Mouse (Mus musculus) adrenal gland, adult (tissue): Measurements from ENCODE around the gene Syt15.
"Not testable (repeated sequence)": the region's sequence is repeated elsewhere in the genome, so short reads cannot be mapped to it uniquely, and the experiment has no call there.

Experiments used
- DNase-seq, 2 experiments: peaks; one replicate each; pipeline ENCODE4 v3.0.0; 2022 to 2023; ENCODE audit warnings: low spot score in 1 of 2; ENCODE audit not compliant: inconsistent age in 2 of 2

Syt15 gene

DNA sequence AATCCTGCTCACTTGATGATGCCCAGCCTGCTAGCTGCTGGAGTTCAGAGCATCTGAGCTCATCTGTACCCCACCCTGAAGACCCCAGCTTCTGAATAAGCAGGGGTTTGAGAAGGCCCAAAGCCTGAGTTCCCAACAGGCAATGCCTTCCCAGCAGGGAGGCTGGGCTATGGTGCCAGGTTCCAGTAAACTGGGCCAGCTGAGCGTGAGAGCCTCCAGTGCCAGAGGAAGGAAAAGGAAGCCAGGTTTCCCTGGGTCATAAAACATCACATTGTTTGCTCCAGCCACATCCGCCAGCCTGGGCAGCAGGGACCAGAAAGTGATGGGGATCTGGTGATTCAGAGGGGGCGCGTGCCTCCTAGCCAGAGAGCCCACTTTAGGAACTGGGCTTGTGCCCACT lies 7.2 kb downstream of the Syt15 start:
- no peak for DNase-seq

GRCm38 (mm10) chr14:34227981-34228380 lies 8.6 kb downstream of the Syt15 start:
- DNase-seq, result no peak

DNA sequence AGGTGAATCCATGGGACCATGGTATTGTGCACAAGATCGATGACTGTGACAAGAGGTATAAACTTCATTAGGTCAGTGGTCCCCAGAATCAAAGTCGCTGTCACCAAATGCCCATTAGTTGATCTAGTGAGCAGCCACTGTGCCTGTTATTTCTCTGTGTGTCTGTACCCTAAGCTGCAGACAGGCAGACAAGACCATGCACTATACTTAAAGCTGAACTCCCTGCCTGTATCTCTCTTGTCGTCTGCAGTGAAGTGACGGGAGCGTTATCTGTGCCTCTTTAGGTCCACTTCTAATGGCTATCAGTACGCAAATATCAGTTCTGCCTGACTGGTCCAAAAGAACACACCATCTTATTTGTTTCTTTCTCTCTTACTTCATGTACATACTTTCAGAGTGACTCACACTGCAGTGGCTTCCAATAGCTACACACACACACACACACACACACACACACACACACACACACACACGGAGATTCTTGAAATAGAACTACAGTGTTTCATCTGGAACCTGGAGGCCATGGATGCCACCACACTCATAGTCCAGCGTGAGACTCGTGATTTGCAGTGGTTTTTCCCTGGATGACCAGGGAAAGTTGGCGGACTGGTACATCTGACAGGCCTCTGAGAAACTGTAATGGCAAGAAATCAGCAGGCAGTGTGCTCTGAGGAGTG lies 9.6 kb downstream of the Syt15 start:
- DNase-seq, result peak in 1 of 2 experiments; percentile 36

- DNase-seq, result no peak
These were observed 12.9 kb downstream of the Syt15 start for GRCm38 (mm10) chr14:34232340-34232739.

DNA sequence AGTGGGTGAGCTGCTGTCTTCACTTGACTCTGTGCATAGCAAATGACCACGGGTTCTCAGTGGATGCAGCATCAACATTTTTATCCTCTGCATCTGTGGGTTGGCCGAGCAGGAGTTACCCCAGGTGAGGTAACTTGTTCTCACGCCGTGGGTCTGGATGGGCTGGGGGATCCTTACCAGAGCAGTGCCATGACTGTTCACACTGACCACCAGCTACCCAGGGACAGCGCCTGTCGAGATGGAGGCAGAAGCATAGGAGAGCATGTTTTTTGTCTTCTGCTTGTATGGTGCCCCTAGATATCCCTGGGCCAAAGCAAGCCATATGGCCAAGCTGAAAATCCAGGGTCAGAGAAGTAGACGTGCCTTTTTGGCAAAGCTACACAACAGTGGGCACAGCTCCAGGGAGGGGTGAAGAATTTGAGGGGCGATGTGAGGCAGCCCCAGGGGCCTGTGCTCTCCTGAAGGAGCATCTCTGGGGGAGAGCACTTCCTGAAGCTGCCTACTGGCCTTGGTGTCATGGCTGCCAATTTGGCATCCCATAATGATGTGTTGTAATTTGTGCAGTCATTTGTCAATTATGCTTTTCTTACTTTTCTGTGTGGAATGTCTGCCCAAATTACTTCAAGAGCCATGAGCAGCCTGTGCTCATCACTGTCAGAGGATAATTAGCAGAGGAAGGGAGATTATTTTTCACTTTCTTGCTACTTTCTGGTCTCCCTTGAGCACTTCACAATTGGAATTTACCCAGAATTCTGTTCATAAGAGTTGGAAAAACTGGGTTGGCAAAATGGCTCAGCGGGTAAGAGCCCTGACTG lies 13.7 kb downstream of the Syt15 start:
- no peak for DNase-seq

- DNase-seq, result no peak
These were observed 14.5 kb downstream of the Syt15 start for GRCm38 (mm10) chr14:34233846-34234245.

DNA sequence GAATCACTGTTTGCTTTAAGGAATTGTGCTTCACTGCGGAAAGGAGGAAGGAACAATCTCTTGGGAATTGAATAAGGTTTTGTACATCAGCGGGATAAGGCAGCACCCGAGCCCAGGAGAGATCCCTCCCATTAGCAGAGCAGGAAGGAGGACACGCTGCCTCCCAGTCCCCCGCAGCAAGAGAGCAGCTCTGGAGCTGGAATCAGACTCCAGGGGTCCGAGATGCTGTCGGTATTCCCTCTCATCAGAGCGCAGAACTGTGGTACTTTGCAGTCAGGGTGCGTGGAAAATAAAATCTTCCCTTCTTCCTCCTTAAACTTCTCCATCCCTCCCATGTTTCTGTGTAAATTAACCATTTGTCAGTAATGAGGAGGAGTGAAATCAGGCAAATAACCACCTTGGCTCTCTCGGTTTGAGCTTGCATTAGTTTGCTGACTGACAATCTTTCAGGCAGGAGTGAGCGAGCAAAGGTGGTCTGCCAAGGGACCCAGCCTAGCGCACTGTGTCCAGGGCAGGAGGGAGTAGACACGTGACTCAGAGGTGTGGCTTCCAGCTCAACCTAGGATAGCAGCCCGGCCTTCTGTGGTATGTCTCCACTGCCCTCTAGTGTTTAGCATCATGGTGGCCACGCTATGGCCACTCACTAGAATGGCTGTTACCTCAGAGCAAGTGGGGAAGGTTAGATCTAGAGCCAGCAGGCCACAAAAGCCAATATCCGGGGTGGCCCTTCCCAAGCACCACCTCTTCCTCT lies 15.4 kb downstream of the Syt15 start:
- peak; percentile 78 to 89 for DNase-seq

DNA sequence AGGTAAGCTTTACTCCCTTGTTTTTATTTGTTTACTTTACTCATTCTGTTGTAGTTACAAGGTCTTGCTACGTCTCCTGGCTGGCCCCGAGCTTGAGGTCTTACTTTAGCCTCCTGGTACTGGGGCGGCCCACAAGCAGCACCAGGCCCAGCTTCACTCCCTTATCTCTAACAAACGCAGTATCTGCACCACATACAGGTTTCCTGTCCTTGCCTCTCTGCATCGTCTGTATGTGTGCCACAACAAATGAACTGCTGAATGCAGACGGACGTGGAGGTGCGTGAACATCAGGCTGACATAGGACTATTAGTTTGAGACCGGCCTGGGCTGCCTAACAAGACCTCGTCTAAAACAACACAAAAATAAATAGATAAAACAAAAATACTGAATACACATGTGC lies 20.9 kb downstream of the Syt15 start:
- no peak for DNase-seq

- no peak for DNase-seq
These were observed 21.3 kb downstream of the Syt15 start for GRCm38 (mm10) chr14:34240676-34241075.

- peak in 1 of 2 experiments; percentile 10 for DNase-seq
These were observed 33.2 kb downstream of the Syt15 start for GRCm38 (mm10) chr14:34252470-34253145.

DNA sequence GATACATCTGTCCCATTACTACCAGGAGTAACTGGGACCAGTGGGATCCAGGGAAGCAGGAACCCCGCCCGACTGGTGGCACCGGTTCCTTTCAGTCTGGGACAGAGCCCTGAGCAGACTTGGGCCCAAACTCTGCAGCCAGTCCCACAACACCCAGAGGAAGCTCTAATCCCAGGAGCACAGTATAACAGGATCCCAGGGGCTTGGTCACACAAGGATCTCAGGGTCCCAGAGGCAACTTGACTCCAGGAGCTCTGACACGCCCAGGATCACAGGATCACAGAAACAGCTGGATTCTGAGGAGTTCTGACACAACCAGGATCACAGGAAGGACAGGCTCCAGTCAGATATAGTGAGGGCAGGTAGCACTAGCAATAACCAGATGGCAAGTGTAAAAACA lies 33.9 kb downstream of the Syt15 start:
- DNase-seq, result peak in 1 of 2 experiments; percentile 16

DNA sequence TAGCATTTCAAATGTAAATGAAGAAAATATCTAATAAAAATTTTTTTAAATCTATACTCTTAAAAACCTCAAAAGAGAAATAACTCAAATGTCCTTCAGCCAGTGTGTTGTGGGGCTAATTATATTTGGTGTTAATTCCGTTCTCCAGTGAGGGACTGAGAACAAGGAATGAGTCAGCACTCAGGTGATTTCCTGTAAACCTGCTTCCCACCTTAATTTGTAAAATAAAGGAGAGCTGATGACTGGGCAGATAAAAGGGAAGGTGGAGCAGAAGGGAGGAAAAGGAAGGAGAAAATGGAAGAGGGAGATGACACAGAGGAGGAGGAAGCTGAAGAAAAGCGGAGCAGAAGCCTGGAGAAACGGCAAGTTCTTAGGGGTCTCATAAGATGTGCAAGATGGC lies 39.1 kb downstream of the Syt15 start:
- not testable (repeated sequence) for DNase-seq

GRCm38 (mm10) chr14:34268046-34268445 lies 48.7 kb downstream of the Syt15 start:
- peak; percentile 28 to 72 for DNase-seq

DNA sequence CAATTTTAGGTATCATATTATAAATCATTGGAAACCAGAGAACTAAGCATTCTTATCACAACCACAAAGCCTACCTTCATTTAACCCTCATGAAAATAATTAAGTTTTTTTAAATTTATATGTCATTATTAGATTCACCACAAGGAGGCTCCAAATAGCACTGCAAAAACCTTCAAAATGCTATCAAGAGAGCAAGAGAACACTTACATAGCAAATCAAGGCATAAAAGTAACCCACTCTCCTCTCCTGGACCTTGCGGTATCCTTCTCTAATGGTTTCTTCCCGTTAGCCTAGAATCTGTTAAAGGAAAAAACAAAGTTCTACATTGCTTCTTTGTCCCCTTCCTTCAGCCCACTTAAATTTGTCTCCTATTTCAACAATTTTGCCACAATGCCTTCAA lies 53.9 kb downstream of the Syt15 start:
- DNase-seq, result peak in 1 of 2 experiments; percentile 47

GRCm38 (mm10) chr14:34274141-34274540 lies 54.7 kb downstream of the Syt15 start:
- no peak for DNase-seq

DNA sequence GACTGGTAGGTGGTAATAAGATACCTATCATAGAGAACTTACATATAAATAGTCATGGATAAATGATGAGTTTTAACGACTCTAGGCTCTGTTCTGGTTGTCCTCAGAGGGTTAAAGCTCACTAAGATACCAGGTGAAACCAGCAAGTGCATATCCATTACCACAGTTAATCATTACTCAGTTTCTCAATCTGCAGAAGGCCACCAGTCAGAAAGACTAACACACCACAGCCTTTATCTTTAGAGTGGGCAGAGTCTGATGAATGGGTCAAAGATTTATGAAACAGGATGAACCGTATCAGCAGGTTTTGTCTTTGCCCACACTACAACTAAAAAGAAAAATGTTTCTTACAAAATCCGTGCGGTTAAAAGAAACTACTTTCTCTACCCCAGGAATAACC lies 55.8 kb downstream of the Syt15 start:
- DNase-seq, result no peak

- DNase-seq, result no peak
These were observed 60.3 kb downstream of the Syt15 start for GRCm38 (mm10) chr14:34279726-34280125.
